Mouse (Mus musculus) CH12.LX (cell line): ENCODE data around the gene Ntrk3. TPM values are rescaled to one million over a fixed set of nuclear protein-coding genes. Genes with fewer than 3 reads are reported as not detected.

Experiments
- DNase-seq: peaks from one replicate; pipeline ENCODE4 v3.0.0-alpha.2; 2013; ENCODE audit errors: extremely low read depth
- H3K27ac ChIP-seq: 2 replicates; pipeline ENCODE4 v1.5.1; 2012; ENCODE audit warnings: low read depth, mild to moderate bottlenecking, control low read depth, moderate library complexity; ENCODE audit not compliant: insufficient read depth
- H3K27me3 ChIP-seq: replicated peaks from 2 replicates; pipeline ENCODE3; 2012; ENCODE audit warnings: inconsistent platforms
- H3K36me3 ChIP-seq, 2 experiments: replicated peaks in 1 of 2; 2 replicates each; pipeline versions ENCODE3 to v1.6.1; 2012; ENCODE audit warnings: inconsistent platforms in 1 of 2, low read length in 1 of 2, mild to moderate bottlenecking in 1 of 2, mixed read lengths in 1 of 2, moderate library complexity in 1 of 2; ENCODE audit not compliant: control insufficient read depth in 1 of 2, insufficient read depth in 1 of 2
- H3K4me1 ChIP-seq, 2 experiments: 2 replicates each; pipeline ENCODE4 v1.6.1; 2012; ENCODE audit warnings: inconsistent platforms in 1 of 2, moderate library complexity in 1 of 2; ENCODE audit not compliant: insufficient read depth in 2 of 2, control insufficient read depth in 1 of 2
- H3K4me2 ChIP-seq: 2 replicates; pipeline ENCODE4 v1.6.1; 2012; ENCODE audit warnings: low read depth, mild to moderate bottlenecking, control low read depth; ENCODE audit not compliant: poor library complexity, insufficient read depth, severe bottlenecking
- H3K4me3 ChIP-seq, 3 experiments: fragments of 150-350 bp in 1 of 3; sonication (generic) in 1 of 3; replicated peaks in 1 of 3; 2 replicates each; pipeline versions ENCODE3 to v1.5.1; 2011 to 2012; ENCODE audit warnings: low read depth in 2 of 3, low read length in 2 of 3, mild to moderate bottlenecking in 2 of 3, moderate library complexity in 2 of 3, control low read depth in 1 of 3, improper control_type of control experiment in 1 of 3, inconsistent platforms in 1 of 3, mixed read lengths in 1 of 3; ENCODE audit not compliant: poor library complexity in 1 of 3
- H3K79me2 ChIP-seq: replicated peaks from 2 replicates; pipeline ENCODE4 v1.6.1; 2012; ENCODE audit warnings: mild to moderate bottlenecking, moderate library complexity; ENCODE audit not compliant: control insufficient read depth, poor library complexity, insufficient read depth, severe bottlenecking; ENCODE audit errors: extremely low read depth
- H3K9ac ChIP-seq: 2 replicates; pipeline ENCODE4 v1.6.1; 2012; ENCODE audit warnings: low read depth, mild to moderate bottlenecking, control low read depth, moderate library complexity; ENCODE audit not compliant: insufficient read depth
- H3K9me3 ChIP-seq: replicated peaks from 2 replicates; pipeline ENCODE3; 2012; ENCODE audit warnings: low read length, inconsistent platforms, mixed read lengths
- BHLHE40 ChIP-seq: IDR thresholded peaks from 2 replicates; pipeline ENCODE4 v1.6.1; 2011; ENCODE audit warnings: mild to moderate bottlenecking, low read depth, low read length, improper control_type of control experiment
- CHD1 ChIP-seq: IDR thresholded peaks from 2 replicates; pipeline ENCODE4 v1.6.1; 2012; ENCODE audit warnings: low read depth, low read length, improper control_type of control experiment, inconsistent platforms
- CHD2 ChIP-seq: IDR thresholded peaks from 2 replicates; pipeline ENCODE4 v1.6.1; 2011; ENCODE audit warnings: low read length, improper control_type of control experiment
- ELF1 ChIP-seq: IDR thresholded peaks from 2 replicates; pipeline ENCODE4 v1.6.1; 2014; ENCODE audit warnings: low read depth, mild to moderate bottlenecking, inconsistent platforms, low read length, improper control_type of control experiment
- EP300 ChIP-seq: IDR thresholded peaks from 2 replicates; pipeline ENCODE4 v1.6.1; 2011; ENCODE audit warnings: low read length, improper control_type of control experiment
- ETS1 ChIP-seq: conservative IDR thresholded peaks from 2 replicates; pipeline ENCODE4 v1.6.1; 2012; ENCODE audit warnings: low read depth, mild to moderate bottlenecking, inconsistent platforms, low read length, improper control_type of control experiment, moderate library complexity
- GABPA ChIP-seq: IDR thresholded peaks from 2 replicates; pipeline ENCODE4 v1.6.1; 2012; ENCODE audit warnings: low read depth, low read length, improper control_type of control experiment, inconsistent platforms; ENCODE audit not compliant: insufficient replicate concordance
- IRF4 ChIP-seq: IDR thresholded peaks from 2 replicates; pipeline ENCODE4 v1.6.1; 2014; ENCODE audit warnings: low read depth, mild to moderate bottlenecking, inconsistent platforms, low read length, improper control_type of control experiment
- KAT2A ChIP-seq: IDR thresholded peaks from 2 replicates; pipeline ENCODE4 v1.6.1; 2012; ENCODE audit warnings: low read length, improper control_type of control experiment, inconsistent platforms; ENCODE audit not compliant: insufficient replicate concordance
- MAFK ChIP-seq: IDR thresholded peaks from 2 replicates; pipeline ENCODE4 v1.6.1; 2011; ENCODE audit warnings: low read length, improper control_type of control experiment; ENCODE audit not compliant: insufficient replicate concordance
- MAZ ChIP-seq: IDR thresholded peaks from 2 replicates; pipeline ENCODE4 v1.6.1; 2012; ENCODE audit warnings: low read depth, mild to moderate bottlenecking, inconsistent platforms, low read length, improper control_type of control experiment, moderate library complexity
- MEF2A ChIP-seq: IDR thresholded peaks from 2 replicates; pipeline ENCODE4 v1.6.1; 2014; ENCODE audit warnings: low read depth, mild to moderate bottlenecking, inconsistent platforms, low read length, improper control_type of control experiment, borderline replicate concordance
- MYC ChIP-seq: IDR thresholded peaks from 2 replicates; pipeline ENCODE4 v1.6.1; 2011; ENCODE audit warnings: low read depth, mild to moderate bottlenecking, improper control_type of control experiment, low read length
- NRF1 ChIP-seq: IDR thresholded peaks from 2 replicates; pipeline ENCODE4 v1.6.1; 2014; ENCODE audit warnings: low read depth, mild to moderate bottlenecking, inconsistent platforms, low read length, improper control_type of control experiment, moderate library complexity
- PAX5 ChIP-seq: IDR thresholded peaks from 2 replicates; pipeline ENCODE4 v1.6.1; 2012; ENCODE audit warnings: low read length, inconsistent platforms, mixed read lengths
- POLR2A ChIP-seq: IDR thresholded peaks from 2 replicates; pipeline ENCODE4 v1.6.1; 2011; ENCODE audit warnings: low read depth, mild to moderate bottlenecking, improper control_type of control experiment, low read length
- RAD21 ChIP-seq: IDR thresholded peaks from 2 replicates; pipeline ENCODE4 v1.6.1; 2011; ENCODE audit warnings: low read depth, mild to moderate bottlenecking, low read length, improper control_type of control experiment, moderate library complexity
- SMC3 ChIP-seq: IDR thresholded peaks from 2 replicates; pipeline ENCODE4 v1.6.1; 2011; ENCODE audit warnings: low read depth, low read length, improper control_type of control experiment
- TBP ChIP-seq: conservative IDR thresholded peaks from 2 replicates; pipeline ENCODE4 v1.6.1; 2011; ENCODE audit warnings: low read depth, low read length, improper control_type of control experiment
- TCF12 ChIP-seq: IDR thresholded peaks from 2 replicates; pipeline ENCODE4 v1.6.1; 2014; ENCODE audit warnings: low read depth, mild to moderate bottlenecking, inconsistent platforms, low read length, improper control_type of control experiment
- USF1 ChIP-seq: IDR thresholded peaks from 2 replicates; pipeline ENCODE4 v1.6.1; 2014; ENCODE audit warnings: low read depth, mild to moderate bottlenecking, inconsistent platforms, low read length, improper control_type of control experiment
- USF2 ChIP-seq: conservative IDR thresholded peaks from 2 replicates; pipeline ENCODE4 v1.6.1; 2011; ENCODE audit warnings: low read depth, low read length, improper control_type of control experiment
- ZC3H11A ChIP-seq: IDR thresholded peaks from 2 replicates; pipeline ENCODE4 v1.6.1; 2012; ENCODE audit warnings: low read depth, mild to moderate bottlenecking, inconsistent platforms, low read length, improper control_type of control experiment
- ZKSCAN1 ChIP-seq: IDR thresholded peaks from 2 replicates; pipeline ENCODE4 v1.6.1; 2012; ENCODE audit warnings: low read depth, inconsistent platforms, low read length, improper control_type of control experiment, borderline replicate concordance
- ZMIZ1 ChIP-seq: IDR thresholded peaks from 2 replicates; pipeline ENCODE4 v1.6.1; 2012; ENCODE audit warnings: low read depth, mild to moderate bottlenecking, inconsistent platforms, low read length, improper control_type of control experiment
- ZNF384 ChIP-seq: IDR thresholded peaks from 2 replicates; pipeline ENCODE4 v1.6.1; 2012; ENCODE audit warnings: low read depth, low read length, improper control_type of control experiment, inconsistent platforms
- dilution Hi-C: fragments of 300-500 bp; cut with MboI; formaldehyde crosslinking; loops from 2 replicates; pipeline ENCODE4 v1.14.3; 2020; ENCODE audit warnings: low sequenced_read_pairs; ENCODE audit not compliant: extremely low pct_unique_long_range_greater_than_20kb, extremely low pct_ligation_motif_present
- in situ Hi-C: fragments of 300-500 bp; cut with MboI; formaldehyde crosslinking; loops from 3 replicates; pipeline ENCODE4 v1.14.3; 2019; ENCODE audit warnings: low sequenced_read_pairs, low pct_ligation_motif_present, low pct_unique_long_range_greater_than_20kb, mixed read lengths
- polyA plus RNA-seq: library from polyadenylated mRNA; unstranded; fragments of >175 nt; gene quantifications from 2 replicates; pipeline ENCODE4 v1.2.1, GENCODE M21; 2012; ENCODE audit warnings: low read depth; ENCODE audit not compliant: insufficient read length
- total RNA-seq, 2 experiments: library from RNA; depleted of rRNA; stranded (reverse); fragments of 300-350 nt in 1 of 2; fragments of >200 nt in 1 of 2; gene quantifications; 2 replicates each; pipeline ENCODE4 v1.2.3; 2012 to 2014

The Ntrk3 gene
- total and polyA plus RNA-seq, 3 experiments: 0.21 TPM; not detected in 2

DNA sequence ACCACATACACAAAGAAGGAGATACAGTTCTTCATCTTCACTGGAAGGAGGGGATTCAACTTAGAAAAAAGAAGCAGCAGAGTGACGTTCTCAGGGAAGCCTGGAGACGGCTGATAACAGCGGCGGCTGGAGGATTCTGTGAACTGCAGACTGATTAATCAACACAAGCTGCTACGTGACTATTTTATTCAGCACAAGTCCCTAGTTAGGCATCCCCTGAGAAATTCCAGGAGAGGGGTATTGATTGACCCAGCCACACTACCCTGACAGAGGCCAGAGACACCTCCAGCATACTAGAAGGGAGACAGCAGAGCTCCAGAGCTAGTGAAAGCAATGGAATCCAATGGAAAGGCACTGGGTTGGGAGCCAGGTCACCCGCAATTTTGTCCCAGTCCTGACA is 516.1 kb downstream of the Ntrk3 start:
- TF ChIP-seq MYC (no peak), ZNF384 (no peak), ELF1 (no peak), ZKSCAN1 (no peak), BHLHE40 (no peak), MEF2A (no peak), MAZ (no peak), PAX5 (no peak), USF2 (no peak), GABPA (no peak), USF1 (no peak), ZC3H11A (no peak), IRF4 (no peak), TBP (no peak), CHD2 (no peak), TCF12 (no peak), EP300 (no peak)
- no peak for DNase-seq
- H3K9me3 ChIP-seq: peaks cover 65% of the 10 kb centered on the region
- no peak overlapping the region for H3K4me3 ChIP-seq
- H3K27me3 ChIP-seq: no peaks in the 10 kb centered on the region
- dilution Hi-C loops (no loop called here), in situ Hi-C loops (no loop called here)
- H3K27ac ChIP-seq: no peak overlapping the region
- no peaks in the 10 kb centered on the region for H3K79me2 ChIP-seq
- no peak overlapping the region for H3K9ac ChIP-seq
- no peak overlapping the region for H3K4me2 ChIP-seq
- no peaks in the 10 kb centered on the region for H3K36me3 ChIP-seq
- H3K4me1 ChIP-seq: no peaks in the 10 kb centered on the region

DNA sequence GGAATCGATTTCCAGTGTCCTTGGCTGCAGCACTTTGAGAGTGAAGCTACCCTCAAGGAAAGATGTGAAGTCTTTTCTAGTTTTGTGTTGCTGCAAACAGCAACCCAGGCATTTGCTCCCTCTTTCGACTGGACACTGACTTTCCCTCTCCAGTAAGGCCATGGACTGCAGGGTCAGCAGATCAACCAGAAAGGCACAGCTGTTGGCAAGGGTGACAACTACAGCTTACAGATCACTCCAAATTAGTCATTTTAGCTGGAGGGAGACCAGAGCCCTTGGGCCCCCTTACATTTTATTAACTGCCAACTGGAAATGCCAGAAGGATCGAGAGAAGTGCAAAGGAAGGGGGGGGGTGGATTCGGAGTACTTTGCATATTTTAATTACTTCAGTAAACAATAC is 516.9 kb downstream of the Ntrk3 start:
- TF ChIP-seq ZNF384 (no peak), BHLHE40 (no peak), RAD21 (no peak), POLR2A (no peak), SMC3 (no peak), ZC3H11A (no peak), ZMIZ1 (no peak), KAT2A (no peak), MAFK (no peak), CHD1 (no peak), TBP (no peak), ETS1 (no peak), NRF1 (no peak)
- TF ChIP-seq, all 38 proteins: peak for 0
- in situ Hi-C loops: no loop called here
- dilution Hi-C loops: no loop called here

More for the DNA sequence above, 516.9 kb downstream of the Ntrk3 start:
- H3K9ac ChIP-seq: no peak overlapping the region
- H3K27me3 ChIP-seq: no peaks in the 10 kb centered on the region
- H3K4me2 ChIP-seq: no peak overlapping the region
- H3K36me3 ChIP-seq: no peaks in the 10 kb centered on the region
- no peaks in the 10 kb centered on the region for H3K4me1 ChIP-seq
- peaks cover 64% of the 10 kb centered on the region for H3K9me3 ChIP-seq
- H3K79me2 ChIP-seq: no peaks in the 10 kb centered on the region
- no peak overlapping the region for H3K4me3 ChIP-seq
- DNase-seq: no peak
- no peak overlapping the region for H3K27ac ChIP-seq
